Mouse (Mus musculus): ENCODE data around the gene Cers3. TPM values are rescaled to one million over a fixed set of nuclear protein-coding genes. Genes with fewer than 3 reads are reported as not detected.

Gene Cers3
- polyA plus RNA-seq, 1 experiment from 2014 or later, result 1.5 TPM

DNA sequence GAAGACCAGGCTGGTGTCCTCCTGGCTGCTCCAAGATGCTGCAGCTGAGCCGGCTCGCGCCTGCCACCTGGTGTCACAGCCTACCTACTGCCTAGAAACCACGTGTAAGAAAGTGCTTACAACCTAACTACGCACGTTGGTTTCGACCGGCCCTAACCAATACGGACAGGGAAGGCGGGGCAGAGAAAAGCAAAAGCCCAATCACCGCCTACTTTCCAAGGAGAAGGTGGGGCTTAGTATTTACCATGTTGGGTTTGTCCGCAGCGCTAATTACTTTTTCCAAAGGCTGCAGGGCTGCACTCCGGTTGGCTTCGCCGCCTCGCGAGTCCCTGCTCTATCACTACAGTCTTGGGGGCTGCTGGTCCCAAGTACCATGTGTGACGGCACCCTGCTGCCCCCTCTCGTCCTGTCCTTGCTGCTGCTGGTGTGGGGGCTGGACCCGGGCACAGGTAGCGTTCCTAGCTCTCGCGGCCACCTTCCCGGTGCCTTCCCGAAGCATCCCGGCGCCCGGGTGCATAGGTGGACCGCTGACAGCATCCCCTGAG is 96.2 kb downstream of the Cers3 start, which contains the start of gene Adamts17:
TSS of gene Adamts17 (plus strand) at position 273 of the 545 bp plus-strand sequence.
- Histone ChIP-seq H3K27me3 (ENCODE audit: control insufficient read depth, insufficient read depth, low read length) (0 out of 2 replicates have a peak, but pooled peaks cover 6% of the 10 kb centered on the region), H3K9me3 (ENCODE audit: control insufficient read depth, low read length) (no peaks in the 10 kb centered on the region), H3K27ac (ENCODE audit: low read depth, low read length) (no peak within 1 kb of the TSS), H3K4me3 (ENCODE audit: low read depth, low read length) (peak within 1 kb of the TSS; percentile 62), H3K4me2 (replicated peaks; ENCODE audit: low read depth, low read length) (peak within 1 kb of the TSS; percentile 100), H3K9ac (ENCODE audit: low read depth, low read length) (peak within 1 kb of the TSS; percentile 48), H3K36me3 (ENCODE audit: control insufficient read depth, insufficient read depth, low read length) (no peaks in the 10 kb centered on the region), H3K4me1 (replicated peaks; ENCODE audit: control insufficient read depth, insufficient read depth, low read length) (peaks cover 4% of the 10 kb centered on the region; the same call in 1 of the 2 replicates)
- WGBS, result under 1% methylated on average over 30 of the region's 30 CpGs
- DNase-seq (ENCODE audit: low spot score), result peak; percentile 92
- peak; percentile 98 for ATAC-seq (ENCODE audit: low FRiP score)

DNA sequence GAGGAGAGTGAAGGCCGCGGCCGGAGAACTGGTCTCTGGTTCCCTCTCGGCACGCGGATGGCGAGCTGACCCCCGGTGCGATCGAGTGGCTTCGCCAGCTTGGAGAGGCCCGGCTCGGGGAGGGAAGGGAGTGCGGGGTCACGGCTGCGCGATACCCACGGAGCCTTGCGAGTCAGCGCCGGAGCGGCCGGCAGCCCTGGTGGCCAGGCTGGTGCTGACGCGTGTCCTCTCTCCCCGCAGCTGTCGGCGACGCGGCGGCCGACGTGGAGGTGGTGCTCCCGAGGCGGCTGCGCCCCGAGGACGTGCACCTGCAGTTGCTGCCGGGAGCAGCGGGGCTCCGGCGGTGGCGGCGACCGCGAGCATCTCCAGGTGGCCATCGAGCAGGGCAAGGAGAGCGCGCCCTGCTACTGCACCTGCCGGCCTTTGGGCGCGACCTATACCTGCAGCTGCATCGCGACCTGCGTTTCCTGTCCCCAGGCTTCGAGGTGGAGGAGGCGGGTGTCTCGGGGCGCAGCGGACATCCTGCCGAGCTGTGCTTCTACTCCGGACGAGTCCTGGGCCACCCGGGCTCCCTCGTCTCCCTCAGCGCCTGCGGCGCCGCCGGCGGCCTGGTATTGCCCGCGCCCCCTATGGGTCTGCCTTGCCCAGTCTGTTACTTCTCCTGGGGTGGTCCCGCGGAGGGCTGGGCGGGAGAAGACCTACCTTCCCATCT is 96.9 kb downstream of the Cers3 start:
- no peak overlapping the region for H3K27ac ChIP-seq (ENCODE audit: low read depth, low read length)
- peak overlapping the region; percentile 48 for H3K9ac ChIP-seq (ENCODE audit: low read depth, low read length)
- peak; percentile 74 for ATAC-seq (ENCODE audit: low FRiP score)
- no peaks in the 10 kb centered on the region for H3K36me3 ChIP-seq (ENCODE audit: control insufficient read depth, insufficient read depth, low read length)
- H3K4me3 ChIP-seq (ENCODE audit: low read depth, low read length), result peak overlapping the region; percentile 62
- peaks cover 4% of the 10 kb centered on the region; the same call in 1 of the 2 replicates for H3K4me1 ChIP-seq (replicated peaks; ENCODE audit: control insufficient read depth, insufficient read depth, low read length)
- H3K27me3 ChIP-seq (ENCODE audit: control insufficient read depth, insufficient read depth, low read length), result 0 out of 2 replicates have a peak, but pooled peaks cover 6% of the 10 kb centered on the region
- DNase-seq (ENCODE audit: low spot score), result peak; percentile 69
- under 1% methylated on average over 71 of the region's 76 CpGs for WGBS
- peak overlapping the region; percentile 100 for H3K4me2 ChIP-seq (replicated peaks; ENCODE audit: low read depth, low read length)
- no peaks in the 10 kb centered on the region for H3K9me3 ChIP-seq (ENCODE audit: control insufficient read depth, low read length)

DNA sequence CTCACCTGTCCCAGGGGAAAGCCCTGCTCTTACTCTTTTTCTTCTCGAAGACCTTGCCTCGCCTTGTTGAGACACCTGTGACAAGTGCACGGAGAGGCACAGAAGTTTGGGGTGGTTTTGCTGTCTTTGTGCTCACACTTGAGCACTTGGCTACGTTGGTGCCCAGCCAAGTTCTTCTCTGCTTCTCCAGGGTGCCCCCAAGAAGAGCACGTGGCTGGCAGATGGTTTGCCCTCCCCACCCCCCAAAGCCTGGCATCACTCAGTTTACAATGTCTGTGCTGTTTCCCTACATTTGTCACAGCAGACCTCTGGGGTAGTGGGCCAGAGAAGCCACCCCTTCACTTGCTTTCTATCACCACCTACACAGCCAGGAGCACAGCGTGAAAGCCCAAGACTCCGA is 97.9 kb downstream of the Cers3 start:
- no peak for ATAC-seq (ENCODE audit: low FRiP score)
- no peak overlapping the region for H3K9ac ChIP-seq (ENCODE audit: low read depth, low read length)
- DNase-seq (ENCODE audit: low spot score), result no peak
- no peaks in the 10 kb centered on the region for H3K36me3 ChIP-seq (ENCODE audit: control insufficient read depth, insufficient read depth, low read length)
- H3K9me3 ChIP-seq (ENCODE audit: control insufficient read depth, low read length), result no peaks in the 10 kb centered on the region
- 81% methylated on average over 7 of the region's 7 CpGs for whole genome bisulfite sequencing
- 0 out of 2 replicates have a peak, but pooled peaks cover 6% of the 10 kb centered on the region for H3K27me3 ChIP-seq (ENCODE audit: control insufficient read depth, insufficient read depth, low read length)
- no peak overlapping the region for H3K4me2 ChIP-seq (replicated peaks; ENCODE audit: low read depth, low read length)
- peaks cover 4% of the 10 kb centered on the region; the same call in 1 of the 2 replicates for H3K4me1 ChIP-seq (replicated peaks; ENCODE audit: control insufficient read depth, insufficient read depth, low read length)
- no peak overlapping the region for H3K4me3 ChIP-seq (ENCODE audit: low read depth, low read length)
- H3K27ac ChIP-seq (ENCODE audit: low read depth, low read length), result no peak overlapping the region

DNA sequence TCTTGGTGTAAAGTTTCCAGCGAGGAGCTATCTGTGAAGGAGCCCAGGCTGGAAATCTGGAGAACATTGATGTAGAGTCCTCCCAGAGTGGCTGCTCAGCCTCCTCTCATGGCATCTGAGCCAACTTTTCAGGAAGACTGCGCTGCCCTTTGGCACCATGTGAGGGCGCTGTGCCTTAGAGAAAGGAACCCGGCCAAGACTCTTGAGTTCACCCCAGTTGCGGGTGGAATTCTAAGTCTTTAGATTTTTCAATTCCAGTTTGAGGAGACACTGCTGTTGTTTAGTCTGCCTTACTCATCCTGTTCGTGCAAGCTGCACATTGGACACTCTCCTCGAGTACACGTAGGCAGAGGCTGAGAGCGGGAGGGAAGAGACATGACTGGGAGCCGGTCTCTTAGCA is 98.7 kb downstream of the Cers3 start:
- DNase-seq (ENCODE audit: low spot score) (peak; percentile 79), ATAC-seq (ENCODE audit: low FRiP score) (no peak)
- peaks cover 4% of the 10 kb centered on the region; the same call in 1 of the 2 replicates for H3K4me1 ChIP-seq (replicated peaks; ENCODE audit: control insufficient read depth, insufficient read depth, low read length)
- no peak overlapping the region for H3K27ac ChIP-seq (ENCODE audit: low read depth, low read length)
- no peak overlapping the region for H3K9ac ChIP-seq (ENCODE audit: low read depth, low read length)
- no peak overlapping the region for H3K4me3 ChIP-seq (ENCODE audit: low read depth, low read length)
- H3K4me2 ChIP-seq (replicated peaks; ENCODE audit: low read depth, low read length), result no peak overlapping the region
- H3K36me3 ChIP-seq (ENCODE audit: control insufficient read depth, insufficient read depth, low read length), result no peaks in the 10 kb centered on the region
- no peaks in the 10 kb centered on the region for H3K9me3 ChIP-seq (ENCODE audit: control insufficient read depth, low read length)
- 61% methylated on average over 10 of the region's 10 CpGs for WGBS
- H3K27me3 ChIP-seq (ENCODE audit: control insufficient read depth, insufficient read depth, low read length), result 0 out of 2 replicates have a peak, but pooled peaks cover 6% of the 10 kb centered on the region

DNA sequence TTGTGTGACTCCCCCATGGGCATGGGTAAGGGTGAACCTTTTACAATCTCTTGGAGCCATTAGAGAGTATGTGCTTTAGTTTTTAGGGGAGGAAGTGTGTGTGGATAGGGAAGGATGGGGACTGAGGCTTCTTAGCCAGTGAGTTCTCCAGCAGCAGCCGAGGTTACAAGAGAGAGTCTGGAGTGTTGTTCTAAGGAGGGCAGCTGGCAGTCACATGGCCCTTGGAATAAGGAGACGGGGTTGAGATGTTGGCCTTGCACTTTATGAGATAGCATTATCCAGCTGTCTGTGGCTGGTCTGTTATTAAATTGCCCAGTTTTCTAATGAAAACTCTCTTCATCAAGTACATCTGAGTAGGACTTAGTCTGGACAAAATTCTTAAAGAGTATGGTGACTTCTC is 100.5 kb downstream of the Cers3 start:
- no peak overlapping the region for H3K4me2 ChIP-seq (replicated peaks; ENCODE audit: low read depth, low read length)
- no peak for ATAC-seq (ENCODE audit: low FRiP score)
- 71% methylated on average over 2 of the region's 2 CpGs for WGBS
- H3K36me3 ChIP-seq (ENCODE audit: control insufficient read depth, insufficient read depth, low read length), result no peaks in the 10 kb centered on the region
- no peaks in the 10 kb centered on the region for H3K9me3 ChIP-seq (ENCODE audit: control insufficient read depth, low read length)
- DNase-seq (ENCODE audit: low spot score), result no peak
- no peak overlapping the region for H3K4me3 ChIP-seq (ENCODE audit: low read depth, low read length)
- 0 out of 2 replicates have a peak, but pooled peaks cover 6% of the 10 kb centered on the region for H3K27me3 ChIP-seq (ENCODE audit: control insufficient read depth, insufficient read depth, low read length)
- H3K4me1 ChIP-seq (replicated peaks; ENCODE audit: control insufficient read depth, insufficient read depth, low read length), result peaks cover 4% of the 10 kb centered on the region; the same call in 1 of the 2 replicates
- H3K9ac ChIP-seq (ENCODE audit: low read depth, low read length), result no peak overlapping the region
- H3K27ac ChIP-seq (ENCODE audit: low read depth, low read length), result no peak overlapping the region

DNA sequence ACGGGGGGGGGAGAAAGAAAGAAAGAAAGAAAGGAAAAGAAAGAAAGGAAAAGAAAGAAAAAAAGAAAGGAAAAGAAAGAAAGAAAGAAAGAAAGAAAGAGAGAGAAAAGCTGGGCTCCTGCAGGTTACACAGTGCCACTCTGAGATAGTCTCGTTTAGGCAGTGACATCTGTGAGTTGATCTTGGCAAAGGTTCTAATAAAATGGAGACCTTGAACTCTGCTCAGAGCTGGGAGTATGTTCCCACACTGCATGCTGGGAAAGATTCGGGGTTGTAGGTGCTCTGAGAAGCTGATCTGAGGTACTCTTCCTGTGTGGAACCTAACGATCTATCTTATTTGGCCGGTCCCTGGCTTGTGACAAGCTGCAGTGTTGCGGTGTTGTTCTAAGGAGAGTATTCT is 103.3 kb downstream of the Cers3 start:
- Histone ChIP-seq H3K27me3 (ENCODE audit: control insufficient read depth, insufficient read depth, low read length) (no peaks in the 10 kb centered on the region), H3K9ac (ENCODE audit: low read depth, low read length) (no peak overlapping the region), H3K36me3 (ENCODE audit: control insufficient read depth, insufficient read depth, low read length) (no peaks in the 10 kb centered on the region), H3K9me3 (ENCODE audit: control insufficient read depth, low read length) (no peaks in the 10 kb centered on the region), H3K4me2 (replicated peaks; ENCODE audit: low read depth, low read length) (no peak overlapping the region), H3K4me1 (replicated peaks; ENCODE audit: control insufficient read depth, insufficient read depth, low read length) (no peaks in the 10 kb centered on the region), H3K27ac (ENCODE audit: low read depth, low read length) (no peak overlapping the region), H3K4me3 (ENCODE audit: low read depth, low read length) (no peak overlapping the region)
- ATAC-seq (ENCODE audit: low FRiP score), result no peak
- WGBS, result 85% methylated on average over 6 of the region's 6 CpGs
- no peak for DNase-seq (ENCODE audit: low spot score)

DNA sequence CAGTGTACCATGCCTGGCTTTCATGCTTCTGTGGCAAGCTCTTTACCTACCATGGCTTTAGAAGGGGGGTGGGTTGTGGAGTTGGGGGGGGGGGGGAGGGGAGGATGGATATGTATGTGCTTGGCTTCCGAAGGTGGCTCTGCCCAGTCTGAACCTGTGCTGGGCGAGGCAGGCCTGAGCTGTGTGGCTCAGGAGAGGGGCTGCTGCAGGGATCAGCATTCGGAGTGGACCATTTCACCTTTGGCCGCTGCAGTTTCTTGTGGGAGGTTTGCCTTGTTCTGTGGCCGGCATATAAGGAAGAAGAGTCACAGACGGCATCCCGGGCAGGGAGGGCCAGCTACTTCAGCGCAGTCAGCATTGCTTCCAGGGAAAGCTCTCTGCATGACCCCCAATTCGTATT is 104.0 kb downstream of the Cers3 start:
- ATAC-seq (ENCODE audit: low FRiP score) (no peak), DNase-seq (ENCODE audit: low spot score) (no peak)
- Histone ChIP-seq H3K27ac (ENCODE audit: low read depth, low read length) (no peak overlapping the region), H3K4me3 (ENCODE audit: low read depth, low read length) (no peak overlapping the region), H3K9me3 (ENCODE audit: control insufficient read depth, low read length) (no peaks in the 10 kb centered on the region), H3K9ac (ENCODE audit: low read depth, low read length) (no peak overlapping the region), H3K4me2 (replicated peaks; ENCODE audit: low read depth, low read length) (no peak overlapping the region), H3K36me3 (ENCODE audit: control insufficient read depth, insufficient read depth, low read length) (no peaks in the 10 kb centered on the region), H3K4me1 (replicated peaks; ENCODE audit: control insufficient read depth, insufficient read depth, low read length) (no peaks in the 10 kb centered on the region), H3K27me3 (ENCODE audit: control insufficient read depth, insufficient read depth, low read length) (no peaks in the 10 kb centered on the region)
- 85% methylated on average over 9 of the region's 9 CpGs for WGBS

DNA sequence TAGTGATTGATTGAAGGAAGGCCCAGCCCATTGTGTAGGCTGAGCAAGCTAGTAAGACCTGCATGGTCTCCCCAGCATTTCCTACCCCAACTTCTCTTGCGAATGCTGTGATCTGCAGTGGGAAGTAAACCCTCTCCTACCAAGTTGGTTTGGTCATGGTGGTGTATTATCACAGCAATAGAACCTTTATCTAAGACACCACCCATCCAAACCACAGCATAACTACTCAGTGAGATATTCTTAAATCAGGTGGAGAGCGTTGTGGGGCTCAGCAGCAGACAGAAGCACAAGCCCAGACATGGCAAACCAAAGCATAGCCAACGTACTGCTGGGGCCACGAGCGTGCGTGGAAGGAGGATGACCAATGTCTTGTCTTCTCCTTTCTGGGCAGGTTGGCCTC is 106.0 kb downstream of the Cers3 start:
- no peak overlapping the region for H3K27ac ChIP-seq (ENCODE audit: low read depth, low read length)
- ATAC-seq (ENCODE audit: low FRiP score), result no peak
- no peaks in the 10 kb centered on the region for H3K4me1 ChIP-seq (replicated peaks; ENCODE audit: control insufficient read depth, insufficient read depth, low read length)

DNA sequence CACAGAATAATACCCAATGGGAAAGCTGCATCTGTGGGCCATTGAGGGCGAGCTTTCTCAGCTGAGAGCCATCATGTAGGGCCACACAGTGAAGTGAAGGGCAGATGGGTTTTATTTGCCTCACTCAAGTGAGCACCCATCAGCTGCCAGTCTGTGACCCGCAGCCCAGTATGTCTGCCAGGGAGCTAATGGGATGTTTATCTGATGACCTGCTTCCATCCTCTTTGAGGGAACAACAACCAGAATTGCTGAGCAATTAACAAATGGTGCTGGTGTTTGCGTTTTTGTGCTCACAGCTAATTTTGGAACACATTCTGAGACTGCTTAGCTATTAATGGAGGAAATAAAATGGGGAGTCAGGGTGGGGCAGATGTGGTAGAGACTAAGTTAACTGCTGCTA is 108.9 kb downstream of the Cers3 start:
- Histone ChIP-seq H3K4me2 (replicated peaks; ENCODE audit: low read depth, low read length) (no peak overlapping the region), H3K27me3 (ENCODE audit: control insufficient read depth, insufficient read depth, low read length) (no peaks in the 10 kb centered on the region), H3K36me3 (ENCODE audit: control insufficient read depth, insufficient read depth, low read length) (no peaks in the 10 kb centered on the region), H3K9ac (ENCODE audit: low read depth, low read length) (no peak overlapping the region), H3K9me3 (ENCODE audit: control insufficient read depth, low read length) (no peaks in the 10 kb centered on the region), H3K27ac (ENCODE audit: low read depth, low read length) (no peak overlapping the region), H3K4me3 (ENCODE audit: low read depth, low read length) (no peak overlapping the region), H3K4me1 (replicated peaks; ENCODE audit: control insufficient read depth, insufficient read depth, low read length) (no peaks in the 10 kb centered on the region)
- ATAC-seq (ENCODE audit: low FRiP score) (no peak), DNase-seq (ENCODE audit: low spot score) (no peak)
- 73% methylated on average over 3 of the region's 3 CpGs for WGBS

More for the DNA sequence above, 106.0 kb downstream of the Cers3 start:
- H3K4me3 ChIP-seq (ENCODE audit: low read depth, low read length), result no peak overlapping the region
- no peak for DNase-seq (ENCODE audit: low spot score)
- no peaks in the 10 kb centered on the region for H3K36me3 ChIP-seq (ENCODE audit: control insufficient read depth, insufficient read depth, low read length)
- H3K9me3 ChIP-seq (ENCODE audit: control insufficient read depth, low read length), result no peaks in the 10 kb centered on the region
- no peak overlapping the region for H3K4me2 ChIP-seq (replicated peaks; ENCODE audit: low read depth, low read length)
- 89% methylated on average over 6 of the region's 6 CpGs for WGBS
- H3K27me3 ChIP-seq (ENCODE audit: control insufficient read depth, insufficient read depth, low read length), result no peaks in the 10 kb centered on the region
- H3K9ac ChIP-seq (ENCODE audit: low read depth, low read length), result no peak overlapping the region
